Mouse (Mus musculus) G1E (cell line): Measurements from ENCODE around the gene Eipr1. TPM values are rescaled to one million over a fixed set of nuclear protein-coding genes. Genes with fewer than 3 reads are reported as not detected.

Experiments used
- ATAC-seq: 2 replicates; pipeline ENCODE4 v1.8.0; 2016; ENCODE audit warnings: mild to moderate bottlenecking; ENCODE audit not compliant: insufficient number of reproducible peaks, poor library complexity, low FRiP score, severe bottlenecking; ENCODE audit errors: extremely low read depth
- DNase-seq: peaks from one replicate; pipeline ENCODE4 v3.0.0; 2012; ENCODE audit warnings: low spot score
- H3K27me3 ChIP-seq: 2 replicates; pipeline ENCODE4 v1.6.1; 2012; ENCODE audit warnings: mild to moderate bottlenecking, low read length, inconsistent platforms; ENCODE audit not compliant: insufficient read depth
- H3K36me3 ChIP-seq: replicated peaks from 2 replicates; pipeline ENCODE3; 2012; ENCODE audit warnings: mild to moderate bottlenecking, inconsistent platforms
- H3K4me1 ChIP-seq: 2 replicates; pipeline ENCODE4 v1.6.1; 2012; ENCODE audit warnings: low read depth, low read length, inconsistent platforms, mixed read lengths; ENCODE audit not compliant: insufficient read depth
- H3K4me3 ChIP-seq: 2 replicates; pipeline ENCODE4 v1.5.1; 2012; ENCODE audit warnings: low read depth, mild to moderate bottlenecking, inconsistent platforms, low read length, moderate library complexity, mixed read lengths
- H3K9me3 ChIP-seq: replicated peaks from 2 replicates; pipeline ENCODE4 v1.6.1; 2012; ENCODE audit warnings: inconsistent platforms
- CTCF ChIP-seq: IDR thresholded peaks from 2 replicates; pipeline ENCODE4 v1.5.1; 2012; ENCODE audit warnings: low read depth, low read length, inconsistent platforms, mixed read lengths
- GATA1 ChIP-seq: IDR thresholded peaks from 2 replicates; pipeline ENCODE4 v1.6.1; 2012; ENCODE audit warnings: borderline replicate concordance, low read length, inconsistent platforms, mixed read lengths
- GATA2 ChIP-seq: IDR thresholded peaks from 2 replicates; pipeline ENCODE4 v1.6.1; 2012; ENCODE audit warnings: low read depth, low read length, inconsistent platforms, borderline replicate concordance
- POLR2AphosphoS5 ChIP-seq: IDR thresholded peaks from 2 replicates; pipeline ENCODE4 v1.6.1; 2012; ENCODE audit warnings: low read depth, low read length, inconsistent platforms; ENCODE audit not compliant: insufficient replicate concordance
- TAL1 ChIP-seq: conservative IDR thresholded peaks from 2 replicates; pipeline ENCODE4 v1.6.1; 2012; ENCODE audit warnings: low read depth, low read length, inconsistent platforms, mixed read lengths
- polyA plus RNA-seq: library from polyadenylated mRNA; stranded (reverse); fragments of >175 nt; gene quantifications from 2 replicates; pipeline ENCODE4 v1.2.3, GENCODE M21; 2012
- total RNA-seq, 2 experiments: library from RNA; stranded (forward) in 1 of 2; stranded (reverse) in 1 of 2; fragments of 200-1000 nt in 1 of 2; fragments of >200 nt in 1 of 2; fragmentation: Nextera tagmentation in 1 of 2; gene quantifications; 2 replicates each; pipeline ENCODE4 v1.2.3; 2014 to 2017

Gene Eipr1
- total and polyA plus RNA-seq, 3 experiments: 11.0 to 52.8 (median 22.4) TPM

- DNase-seq (no peak), ATAC-seq (no peak)
- H3K4me1 ChIP-seq: no peaks in the 10 kb centered on the region
- H3K4me3 ChIP-seq: no peak overlapping the region
- no peaks in the 10 kb centered on the region for H3K27me3 ChIP-seq
- TF ChIP-seq GATA2 (no peak), TAL1 (no peak), CTCF (no peak), GATA1 (no peak), POLR2AphosphoS5 (no peak)
- H3K36me3 ChIP-seq: no peaks in the 10 kb centered on the region
- H3K9me3 ChIP-seq: peaks cover 5% of the 10 kb centered on the region
Observed at GRCm38 (mm10) chr12:28900341-28900740, 148.7 kb downstream of the Eipr1 start.

DNA sequence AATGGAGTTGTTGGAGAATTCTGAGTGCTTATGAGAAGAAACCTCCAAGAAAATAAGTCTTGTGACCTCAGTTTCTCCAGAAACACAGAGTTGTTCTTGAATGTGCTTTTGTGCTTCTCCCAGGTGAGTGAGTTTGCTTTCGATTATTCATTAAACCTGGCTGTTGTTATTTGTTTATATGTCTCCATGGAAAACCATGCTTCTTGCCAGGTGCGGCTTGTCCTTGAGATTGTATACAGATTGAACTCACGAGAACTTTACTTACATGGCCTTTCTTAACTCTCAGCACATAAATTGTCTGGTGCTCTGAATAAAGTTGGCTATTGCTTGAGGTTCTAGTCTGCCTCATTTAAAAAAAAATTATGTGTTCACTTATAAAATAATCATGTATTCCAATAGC is 150.5 kb downstream of the Eipr1 start:
- TF ChIP-seq CTCF (no peak), GATA2 (no peak), TAL1 (no peak), POLR2AphosphoS5 (no peak), GATA1 (no peak)
- Histone ChIP-seq H3K9me3 (peaks cover 5% of the 10 kb centered on the region), H3K4me1 (no peaks in the 10 kb centered on the region), H3K36me3 (no peaks in the 10 kb centered on the region), H3K4me3 (no peak overlapping the region), H3K27me3 (no peaks in the 10 kb centered on the region)
- no peak for DNase-seq
- no peak for ATAC-seq

DNA sequence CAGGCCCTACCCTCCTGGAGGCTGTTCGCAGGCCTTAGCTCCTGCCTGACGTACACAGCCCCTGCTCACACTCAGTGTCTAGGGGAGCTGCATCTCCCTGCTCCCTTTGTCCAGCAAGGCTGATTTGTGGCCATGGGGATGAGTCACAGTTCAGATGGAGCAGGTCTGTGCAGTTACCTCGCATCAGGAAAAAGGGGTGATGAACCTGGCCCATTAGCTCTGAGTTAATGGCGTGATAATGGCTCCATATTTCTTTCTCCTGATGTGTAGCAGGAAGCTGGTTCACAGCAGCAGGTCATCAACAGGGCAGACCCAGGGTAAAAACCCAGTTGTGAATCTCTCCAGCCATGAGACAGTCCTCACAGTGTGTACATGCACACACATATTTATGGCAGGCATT is 151.5 kb downstream of the Eipr1 start:
- Histone ChIP-seq H3K4me3 (no peak overlapping the region), H3K4me1 (no peaks in the 10 kb centered on the region), H3K36me3 (no peaks in the 10 kb centered on the region), H3K9me3 (peaks cover 5% of the 10 kb centered on the region), H3K27me3 (no peaks in the 10 kb centered on the region)
- DNase-seq: no peak
- no peak for ATAC-seq
- TF ChIP-seq TAL1 (no peak), POLR2AphosphoS5 (no peak), GATA2 (no peak), GATA1 (no peak), CTCF (no peak)

DNA sequence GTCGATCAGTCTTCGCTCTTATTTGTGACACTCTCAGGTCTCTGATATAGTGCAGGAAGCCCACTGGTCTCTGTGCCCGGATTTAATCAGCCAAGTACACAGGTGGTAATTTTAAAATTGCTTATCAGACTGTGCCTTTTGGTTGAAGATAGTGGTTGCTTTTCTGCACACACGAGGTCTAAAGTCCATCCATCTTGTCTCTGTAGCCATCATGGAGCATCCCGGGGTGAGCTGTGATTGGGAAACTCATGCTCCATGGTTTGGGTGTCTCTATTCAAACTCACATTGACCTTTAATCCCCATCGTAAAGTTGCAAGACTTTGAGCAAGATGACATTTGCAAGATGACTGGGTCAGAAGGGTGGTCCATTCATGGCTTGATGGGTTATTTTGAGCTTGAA is 153.9 kb downstream of the Eipr1 start:
- Histone ChIP-seq H3K4me3 (no peak overlapping the region), H3K9me3 (peaks cover 7% of the 10 kb centered on the region), H3K4me1 (no peaks in the 10 kb centered on the region), H3K27me3 (no peaks in the 10 kb centered on the region), H3K36me3 (no peaks in the 10 kb centered on the region)
- no peak for TF ChIP-seq POLR2AphosphoS5
- no peak for TF ChIP-seq TAL1
- TF ChIP-seq GATA2: no peak
- TF ChIP-seq CTCF: no peak
- TF ChIP-seq GATA1: no peak
- no peak for DNase-seq
- ATAC-seq: no peak

DNA sequence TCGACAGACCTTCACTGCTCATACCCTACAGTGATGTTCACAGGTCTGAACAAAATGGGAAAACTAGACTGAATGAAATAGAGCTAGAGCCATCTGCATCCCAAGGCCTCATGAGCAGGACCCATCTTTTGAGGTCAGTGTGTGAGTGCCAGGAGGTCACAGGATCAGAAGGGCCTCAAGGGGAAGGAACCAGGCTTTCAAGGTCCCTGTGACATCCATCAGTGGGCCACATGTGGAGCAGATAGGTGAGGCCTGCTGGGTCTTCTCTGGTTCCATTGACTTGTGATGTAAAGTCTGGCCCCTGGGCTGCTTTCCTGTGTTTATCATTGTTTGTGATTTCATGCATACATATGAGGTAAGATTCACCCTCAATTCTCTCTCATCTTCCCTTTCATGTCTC is 154.4 kb downstream of the Eipr1 start:
- H3K27me3 ChIP-seq: no peaks in the 10 kb centered on the region
- DNase-seq: no peak
- TF ChIP-seq TAL1 (no peak), CTCF (no peak), GATA2 (no peak), POLR2AphosphoS5 (no peak), GATA1 (no peak)
- no peak for ATAC-seq
- no peaks in the 10 kb centered on the region for H3K4me1 ChIP-seq
- H3K9me3 ChIP-seq: peaks cover 5% of the 10 kb centered on the region
- no peaks in the 10 kb centered on the region for H3K36me3 ChIP-seq
- H3K4me3 ChIP-seq: no peak overlapping the region

DNA sequence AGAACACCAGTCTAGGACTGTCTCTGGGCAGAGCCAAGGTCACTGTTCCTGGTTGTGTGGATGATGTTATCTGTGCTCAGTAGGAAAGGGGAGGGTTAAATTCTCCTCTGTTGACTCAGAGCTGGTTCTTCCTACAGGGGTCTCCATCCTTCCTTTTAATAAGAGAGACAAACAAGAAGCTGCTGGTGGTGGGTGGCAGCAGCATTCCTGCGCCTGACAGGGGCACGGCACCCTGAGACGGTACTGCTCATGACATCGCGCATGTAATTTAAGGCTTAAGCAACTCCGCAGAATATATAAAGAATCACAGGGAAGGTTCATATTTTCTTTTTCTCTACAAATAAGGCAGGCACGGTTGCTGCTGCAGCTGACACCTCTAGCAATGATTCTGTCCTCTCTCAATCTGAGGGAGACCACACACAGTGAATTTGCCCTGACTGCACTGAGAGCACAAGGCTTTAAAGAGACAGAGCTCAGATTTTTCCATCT is 155.2 kb downstream of the Eipr1 start:
- Histone ChIP-seq H3K4me3 (no peak overlapping the region), H3K27me3 (no peaks in the 10 kb centered on the region), H3K9me3 (peaks cover 5% of the 10 kb centered on the region), H3K4me1 (no peaks in the 10 kb centered on the region), H3K36me3 (no peaks in the 10 kb centered on the region)
- ATAC-seq: no peak
- no peak for TF ChIP-seq CTCF
- TF ChIP-seq GATA2: no peak
- no peak for TF ChIP-seq POLR2AphosphoS5
- TF ChIP-seq TAL1: no peak
- no peak for TF ChIP-seq GATA1
- no peak for DNase-seq
